Mouse (Mus musculus) stomach, postnatal 0 days (tissue): ENCODE data around the gene Inip. TPM values are rescaled to one million over a fixed set of nuclear protein-coding genes. Genes with fewer than 3 reads are reported as not detected.

Experiments
- ATAC-seq: fragments of 200-750 bp; cut with Nextera tagmentation; 2 replicates; pipeline ENCODE4 v1.8.0; 2017; ENCODE audit not compliant: low FRiP score, low TSS enrichment
- DNase-seq: peaks from one replicate; pipeline ENCODE4 v3.0.0-alpha.2; 2016; ENCODE audit warnings: low spot score
- H3K27ac ChIP-seq: fragments of 300-500 bp; sonication (generic); replicated peaks from 2 replicates; pipeline ENCODE4 v1.5.1; 2014; ENCODE audit warnings: mild to moderate bottlenecking, control low read depth
- H3K27me3 ChIP-seq: fragments of 300-500 bp; sonication (generic); 2 replicates; pipeline ENCODE4 v1.6.1; 2014; ENCODE audit warnings: low read length; ENCODE audit not compliant: control insufficient read depth, insufficient read depth
- H3K36me3 ChIP-seq: fragments of 300-500 bp; sonication (generic); 2 replicates; pipeline ENCODE4 v1.6.1; 2014; ENCODE audit warnings: low read length, mixed read lengths; ENCODE audit not compliant: control insufficient read depth, insufficient read depth
- H3K4me1 ChIP-seq: fragments of 300-500 bp; sonication (generic); replicated peaks from 2 replicates; pipeline ENCODE4 v1.6.1; 2014; ENCODE audit warnings: antibody characterized with exemption; ENCODE audit not compliant: control insufficient read depth, insufficient read depth
- H3K4me2 ChIP-seq: fragments of 300-500 bp; sonication (generic); replicated peaks from 2 replicates; pipeline ENCODE4 v1.6.1; 2014; ENCODE audit warnings: low read depth, mild to moderate bottlenecking, control low read depth, moderate library complexity
- H3K4me3 ChIP-seq: fragments of 300-500 bp; sonication (generic); 2 replicates; pipeline ENCODE4 v1.5.1; 2014; ENCODE audit warnings: low read depth, low read length, control low read depth
- H3K9ac ChIP-seq: fragments of 300-500 bp; sonication (generic); 2 replicates; pipeline ENCODE4 v1.6.1; 2014; ENCODE audit warnings: mild to moderate bottlenecking, low read length, control low read depth, mixed read lengths
- H3K9me3 ChIP-seq: fragments of 300-500 bp; sonication (generic); 2 replicates; pipeline ENCODE4 v1.6.1; 2016; ENCODE audit warnings: low read length; ENCODE audit not compliant: control insufficient read depth
- CTCF ChIP-seq: IDR thresholded peaks from 2 replicates; pipeline ENCODE4 v1.5.1; 2016; ENCODE audit warnings: antibody characterized with exemption, low read depth, mild to moderate bottlenecking, moderate library complexity
- EP300 ChIP-seq: optimal IDR thresholded peaks from 2 replicates; pipeline ENCODE3; 2016; ENCODE audit warnings: antibody characterized with exemption
- WGBS: fragments of 180-500 bp; shearing (Covaris S2); extraction: QIAGEN DNeasy Blood & Tissue Kit; methylation state at CpG from one replicate; pipeline ENCODE4 v1.1.7; 2014; 5-methylcytosine and 5-hydroxymethylcytosine counted together
- polyA plus RNA-seq: library from polyadenylated mRNA; unstranded; fragments of >200 nt; fragmentation: Nextera tagmentation; extraction: Ambion mirVana; gene quantifications from 2 replicates; pipeline ENCODE4 v1.2.1, GENCODE M21; 2015

Gene Inip
- polyA plus RNA-seq, 1 experiment from 2014 or later, result 22.2 TPM

DNA sequence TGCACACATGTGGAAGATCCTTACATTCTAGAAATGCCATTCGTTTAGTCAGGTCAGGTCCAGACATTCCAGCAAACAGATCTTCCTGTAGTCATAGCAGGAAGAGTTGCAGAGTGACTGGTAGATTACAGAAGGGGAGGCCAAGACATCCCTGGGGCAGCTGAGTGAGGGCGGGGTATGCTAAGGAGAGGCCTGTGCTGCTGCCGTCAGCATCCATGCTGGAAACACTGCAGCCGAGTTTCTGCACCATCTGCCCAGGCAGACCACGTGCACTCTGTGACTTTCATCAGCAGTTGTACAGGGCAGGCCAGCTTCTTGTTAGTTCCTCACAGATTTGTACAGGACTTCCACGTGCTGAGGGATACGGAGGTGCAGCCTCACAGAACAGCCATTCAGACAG lies 22.1 kb upstream of the Inip start:
- Histone ChIP-seq H3K9ac (no peak overlapping the region), H3K36me3 (no peaks in the 10 kb centered on the region), H3K4me1 (no peaks in the 10 kb centered on the region), H3K4me2 (no peak overlapping the region), H3K27ac (no peak overlapping the region), H3K9me3 (no peaks in the 10 kb centered on the region), H3K4me3 (no peak overlapping the region), H3K27me3 (no peaks in the 10 kb centered on the region)
- WGBS, result 47% methylated on average over 7 of the region's 7 CpGs
- no peak for DNase-seq
- peak; percentile 53; the same call in 1 of the 2 replicates for ATAC-seq
- no peak for TF ChIP-seq CTCF
- TF ChIP-seq EP300, result no peak

GRCm38 (mm10) chr4:59822119-59822518 lies 20.7 kb upstream of the Inip start:
- H3K4me1 ChIP-seq, result no peaks in the 10 kb centered on the region
- TF ChIP-seq EP300 (no peak), CTCF (no peak)
- ATAC-seq (no peak), DNase-seq (no peak)
- H3K9ac ChIP-seq, result no peak overlapping the region
- 53% methylated on average over 4 of the region's 4 CpGs for WGBS
- no peak overlapping the region for H3K27ac ChIP-seq
- H3K27me3 ChIP-seq, result no peaks in the 10 kb centered on the region
- no peaks in the 10 kb centered on the region for H3K9me3 ChIP-seq
- no peak overlapping the region for H3K4me3 ChIP-seq
- no peak overlapping the region for H3K4me2 ChIP-seq
- no peaks in the 10 kb centered on the region for H3K36me3 ChIP-seq

GRCm38 (mm10) chr4:59821516-59821915 lies 20.1 kb upstream of the Inip start:
- Histone ChIP-seq H3K9me3 (no peaks in the 10 kb centered on the region), H3K36me3 (no peaks in the 10 kb centered on the region), H3K27ac (no peak overlapping the region), H3K27me3 (no peaks in the 10 kb centered on the region), H3K4me3 (no peak overlapping the region), H3K4me2 (no peak overlapping the region), H3K4me1 (no peaks in the 10 kb centered on the region), H3K9ac (no peak overlapping the region)
- DNase-seq (no peak), ATAC-seq (no peak)
- 100% methylated on average over 1 of the region's 1 CpGs for WGBS
- TF ChIP-seq EP300 (no peak), CTCF (no peak)

DNA sequence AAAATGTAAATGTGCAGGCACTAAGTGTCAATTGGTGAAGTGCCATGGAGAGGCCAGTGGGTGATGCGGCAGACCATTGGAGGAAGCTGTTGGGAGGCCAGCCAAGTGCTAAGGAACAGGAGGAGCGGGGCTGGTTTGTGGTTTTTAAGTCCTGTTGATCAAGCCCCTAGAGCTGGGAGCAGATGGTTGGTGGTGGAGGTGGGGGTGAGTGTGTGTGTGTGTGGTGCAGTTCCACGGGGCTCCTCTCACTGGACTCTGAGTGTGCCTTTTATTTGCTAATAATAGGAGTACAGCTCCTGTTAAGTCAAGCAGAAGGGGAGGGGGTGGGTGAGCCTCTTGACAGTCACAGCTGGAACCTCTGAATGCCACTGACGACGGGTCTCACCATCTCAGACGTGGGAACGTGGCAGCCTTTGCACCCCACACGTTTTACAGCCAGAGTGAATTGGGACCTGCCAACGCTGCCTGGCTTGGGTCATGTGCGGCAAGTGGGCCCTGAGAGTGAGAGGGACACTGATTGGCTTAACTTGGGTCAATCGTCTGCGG lies 18.2 kb upstream of the Inip start:
- H3K27me3 ChIP-seq, result no peaks in the 10 kb centered on the region
- no peak for TF ChIP-seq CTCF
- TF ChIP-seq EP300, result no peak
- no peaks in the 10 kb centered on the region for H3K36me3 ChIP-seq
- H3K4me1 ChIP-seq, result no peaks in the 10 kb centered on the region
- ATAC-seq (no peak), DNase-seq (no peak)
- no peak overlapping the region for H3K4me2 ChIP-seq
- no peak overlapping the region for H3K4me3 ChIP-seq
- H3K27ac ChIP-seq, result no peak overlapping the region
- no peaks in the 10 kb centered on the region for H3K9me3 ChIP-seq
- no peak overlapping the region for H3K9ac ChIP-seq
- 64% methylated on average over 12 of the region's 12 CpGs for WGBS

GRCm38 (mm10) chr4:59819054-59819472 lies 17.7 kb upstream of the Inip start:
- DNase-seq (no peak), ATAC-seq (no peak)
- no peak overlapping the region for H3K9ac ChIP-seq
- 64% methylated on average over 7 of the region's 7 CpGs for WGBS
- no peaks in the 10 kb centered on the region for H3K27me3 ChIP-seq
- H3K4me1 ChIP-seq, result no peaks in the 10 kb centered on the region
- no peak overlapping the region for H3K4me3 ChIP-seq
- no peak for TF ChIP-seq EP300
- TF ChIP-seq CTCF, result no peak
- H3K4me2 ChIP-seq, result no peak overlapping the region
- H3K9me3 ChIP-seq, result no peaks in the 10 kb centered on the region
- no peaks in the 10 kb centered on the region for H3K36me3 ChIP-seq
- no peak overlapping the region for H3K27ac ChIP-seq

GRCm38 (mm10) chr4:59818498-59818897 lies 17.1 kb upstream of the Inip start:
- 77% methylated on average over 10 of the region's 10 CpGs for WGBS
- no peak for DNase-seq
- no peak for ATAC-seq
- Histone ChIP-seq H3K27me3 (no peaks in the 10 kb centered on the region), H3K9me3 (no peaks in the 10 kb centered on the region), H3K27ac (no peak overlapping the region), H3K4me1 (no peaks in the 10 kb centered on the region), H3K36me3 (no peaks in the 10 kb centered on the region), H3K4me3 (no peak overlapping the region), H3K4me2 (no peak overlapping the region), H3K9ac (no peak overlapping the region)
- TF ChIP-seq EP300 (no peak), CTCF (no peak)
